Mouse (Mus musculus): ENCODE measurements around the gene Borcs5.
"Not testable (repeated sequence)": the region's sequence is repeated elsewhere in the genome, so short reads cannot be mapped to it uniquely, and the experiment has no call there.

Borcs5 gene

GRCm38 (mm10) chr6:134630447-134630846 is 8.9 kb upstream of the Borcs5 start:
- no peak for DNase-seq

DNA sequence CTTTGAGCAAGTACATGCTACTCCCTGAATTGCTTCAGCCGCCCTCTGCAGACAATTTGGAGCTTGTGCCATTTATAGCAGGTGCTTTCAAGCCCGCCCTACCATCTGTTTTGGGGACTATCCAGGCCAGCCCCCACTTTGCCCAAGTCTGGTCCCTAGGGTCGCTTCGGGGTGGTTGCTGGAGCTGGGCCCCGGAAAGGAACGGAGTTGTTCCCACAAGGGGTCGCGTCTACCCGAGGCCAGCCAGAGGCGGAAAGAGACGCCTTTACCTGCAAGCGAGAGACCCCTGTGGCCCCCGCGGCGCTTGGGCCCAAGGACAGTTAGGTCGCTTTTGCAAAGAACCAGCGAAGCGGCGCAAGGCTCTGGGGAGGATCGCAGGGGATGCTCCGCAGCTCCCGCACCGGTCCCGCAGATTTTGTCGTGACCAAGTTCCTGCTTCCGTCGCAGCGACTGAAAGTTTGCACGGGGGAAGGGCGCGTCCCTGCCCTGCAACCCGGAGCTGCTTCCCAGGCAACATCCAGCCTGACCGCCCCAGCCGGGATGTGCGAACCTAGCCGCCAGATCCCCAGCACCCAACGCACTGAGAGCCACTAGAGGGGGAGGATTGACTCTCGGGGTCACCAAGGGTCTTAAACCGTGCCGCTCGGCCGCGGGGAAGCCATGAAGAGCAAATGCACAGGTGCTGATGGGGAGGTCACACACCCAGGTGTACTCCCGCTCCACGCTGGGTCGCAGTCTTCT is 7.2 kb upstream of the Borcs5 start, which contains the start of gene Mansc1:
TSS of gene Mansc1 (minus strand) at position 542 of the 741 bp plus-strand sequence.
- peak; percentile 57 for DNase-seq

DNA sequence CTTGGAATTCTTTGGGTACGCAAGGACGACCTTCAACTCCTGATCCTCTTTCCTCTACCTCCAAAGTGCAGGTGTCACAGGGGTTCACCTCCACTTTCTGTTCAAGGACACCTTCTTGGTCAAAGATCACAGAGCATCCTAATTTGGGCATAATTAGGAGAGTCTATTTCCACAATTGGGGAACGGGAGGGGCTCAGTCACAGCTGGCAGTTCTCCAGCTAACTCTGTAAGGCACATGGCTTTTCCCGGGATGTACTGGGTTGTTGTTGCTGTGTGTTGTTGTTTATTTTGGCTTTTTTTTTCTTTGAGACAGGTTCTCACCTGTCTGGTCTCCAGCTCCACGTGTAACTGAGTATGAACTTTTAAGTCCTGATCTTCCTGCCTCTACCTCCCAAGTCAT is 6.6 kb upstream of the Borcs5 start:
- DNase-seq = no peak

DNA sequence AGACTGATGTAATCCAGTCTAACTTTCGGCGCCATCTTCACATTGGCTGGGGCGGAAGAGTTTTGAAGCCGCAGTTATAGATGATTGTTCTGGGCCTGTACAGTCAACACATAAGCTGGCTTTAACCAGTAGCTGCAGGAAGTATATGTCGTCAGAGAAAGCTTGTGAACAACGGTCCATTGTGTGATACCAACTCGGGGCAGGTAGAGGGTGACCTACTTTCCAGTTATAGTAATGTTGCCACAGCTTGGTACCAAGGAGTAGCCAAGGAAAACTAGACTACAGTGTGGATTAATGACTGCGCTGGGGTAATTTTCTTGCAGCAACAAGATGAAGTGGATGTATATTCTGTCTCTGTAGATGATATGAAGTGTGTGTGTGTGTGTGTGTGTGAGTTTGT is 5.8 kb upstream of the Borcs5 start:
- no peak for DNase-seq

DNA sequence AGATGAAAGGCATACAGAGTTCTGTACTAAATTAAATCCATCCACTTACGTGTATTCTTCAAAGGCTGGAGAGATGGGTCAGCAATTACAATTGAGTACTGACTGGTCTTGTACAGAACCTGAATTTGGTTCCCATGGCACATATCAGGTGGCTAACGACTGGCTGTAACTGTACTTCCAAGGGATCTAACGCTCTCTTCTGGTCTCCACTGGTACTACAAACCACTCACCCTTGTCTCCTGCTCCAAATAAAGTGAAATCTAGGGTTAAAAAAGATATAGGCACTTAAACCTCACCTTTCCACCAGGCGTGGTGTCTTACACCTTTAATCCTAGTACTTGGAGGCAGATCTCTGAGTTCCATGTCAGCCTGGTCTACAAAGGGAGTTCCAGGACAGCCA is 2.8 kb upstream of the Borcs5 start:
- DNase-seq = no peak

DNA sequence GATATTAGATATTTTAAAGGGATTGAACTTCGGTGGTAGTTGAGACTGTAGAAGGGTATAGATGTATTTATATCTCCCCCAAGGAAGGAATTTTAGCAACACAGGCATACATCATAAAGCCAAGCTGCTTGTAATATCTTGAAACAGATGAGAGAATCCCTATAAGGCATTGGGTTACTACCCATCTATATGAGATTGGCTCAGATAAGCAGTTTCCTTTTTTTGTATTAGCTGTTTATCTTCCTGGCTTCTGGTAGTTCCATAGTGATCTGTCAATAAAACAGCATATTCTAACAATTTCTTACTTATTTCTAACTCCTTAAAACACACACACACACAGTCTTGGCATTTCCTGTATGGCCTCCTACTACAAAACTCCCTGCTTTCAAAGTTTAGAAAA is 590 bp downstream of the Borcs5 start:
- DNase-seq = no peak

- DNase-seq = peak; percentile 95
These were observed 1.5 kb downstream of the Borcs5 start for GRCm38 (mm10) chr6:134640485-134641475.

GRCm38 (mm10) chr6:134641738-134642446 is 2.6 kb downstream of the Borcs5 start:
- no peak for DNase-seq

GRCm38 (mm10) chr6:134643296-134643695 is 4.0 kb downstream of the Borcs5 start:
- DNase-seq = no peak

DNA sequence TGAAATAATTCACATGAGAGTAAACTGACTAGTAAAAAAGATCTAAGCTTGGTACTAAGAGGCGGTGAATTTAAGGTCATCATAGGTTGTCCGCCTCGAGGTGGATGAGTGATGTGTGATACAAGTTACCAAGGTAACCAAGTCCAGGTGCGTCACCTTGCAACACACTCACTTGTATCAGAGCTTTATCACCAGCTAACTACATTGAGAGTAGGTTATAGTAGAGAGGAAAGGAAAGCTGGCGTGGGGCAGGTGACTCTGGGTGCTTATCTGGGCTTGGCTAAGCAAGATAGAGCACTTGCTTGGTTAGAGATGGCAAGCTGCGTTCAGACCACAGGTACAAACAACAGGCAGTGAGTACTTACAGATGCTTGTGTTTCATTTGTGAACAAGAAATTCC is 7.5 kb downstream of the Borcs5 start:
- no peak for DNase-seq

GRCm38 (mm10) chr6:134647621-134648020 is 8.3 kb downstream of the Borcs5 start:
- DNase-seq = no peak

DNA sequence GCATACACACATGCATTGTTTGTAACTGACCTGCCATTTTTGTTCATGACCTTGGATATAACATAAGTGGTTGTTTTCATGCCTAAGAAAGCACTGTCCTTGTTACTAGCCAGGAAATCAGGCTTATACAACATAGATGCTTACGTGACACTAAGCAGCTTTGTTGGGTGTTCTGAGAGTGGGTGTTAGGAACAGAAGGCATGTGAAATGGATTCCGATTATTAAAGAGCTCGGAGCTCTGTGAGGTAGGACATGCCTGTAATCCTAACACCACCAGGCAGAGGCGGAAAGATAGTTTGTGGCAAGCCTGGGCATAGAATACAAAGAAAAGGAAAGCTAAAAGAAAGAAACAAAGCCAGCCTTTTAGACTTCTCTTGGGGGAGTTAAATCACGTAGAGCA is 9.0 kb downstream of the Borcs5 start:
- DNase-seq = peak; percentile 28

- no peak for DNase-seq
These were observed 17.2 kb downstream of the Borcs5 start for GRCm38 (mm10) chr6:134656527-134656926.

DNA sequence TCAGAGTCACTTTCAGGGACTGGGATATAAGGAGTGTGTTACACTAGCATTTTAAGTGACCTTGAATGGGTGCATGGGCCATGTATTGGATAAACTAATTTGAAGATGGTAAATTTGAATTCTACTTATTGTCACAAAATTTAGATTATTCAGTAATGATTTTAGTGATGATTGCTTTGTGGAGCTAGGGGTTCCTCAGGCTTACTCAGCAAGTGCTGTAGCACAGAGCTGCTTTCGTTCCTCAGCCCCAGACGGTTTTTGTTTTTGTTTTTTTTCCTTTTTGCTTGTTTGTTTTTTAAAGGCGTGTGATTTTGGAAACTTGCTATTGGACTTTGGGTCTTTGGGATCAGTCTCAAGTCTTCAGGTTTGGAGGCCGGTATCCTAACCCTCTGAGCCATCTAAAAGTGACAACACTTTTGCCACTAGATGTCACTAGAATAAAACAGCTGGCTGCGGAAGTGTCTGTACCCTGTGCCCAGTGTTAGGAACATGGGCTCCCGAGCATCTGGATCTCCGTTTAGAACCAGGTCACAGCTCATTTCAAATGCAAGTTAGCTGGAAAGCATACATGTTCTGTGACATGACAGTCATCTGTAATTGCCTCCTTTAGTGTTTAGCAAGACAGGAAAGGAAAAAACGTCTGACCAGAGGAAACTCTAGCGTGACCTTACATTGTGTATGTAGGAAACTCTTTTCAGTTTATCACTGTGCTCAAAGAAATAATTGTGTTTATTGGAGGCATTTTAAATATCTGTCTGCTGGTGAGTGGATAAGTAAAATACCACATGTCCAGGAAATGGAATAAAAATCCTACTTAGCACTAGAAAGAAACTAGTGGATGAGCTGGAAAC is 20.0 kb downstream of the Borcs5 start:
- peak; percentile 31 for DNase-seq

GRCm38 (mm10) chr6:134660714-134661406 is 21.6 kb downstream of the Borcs5 start:
- DNase-seq = no peak

GRCm38 (mm10) chr6:134664573-134664972 is 25.3 kb downstream of the Borcs5 start:
- DNase-seq = no peak

DNA sequence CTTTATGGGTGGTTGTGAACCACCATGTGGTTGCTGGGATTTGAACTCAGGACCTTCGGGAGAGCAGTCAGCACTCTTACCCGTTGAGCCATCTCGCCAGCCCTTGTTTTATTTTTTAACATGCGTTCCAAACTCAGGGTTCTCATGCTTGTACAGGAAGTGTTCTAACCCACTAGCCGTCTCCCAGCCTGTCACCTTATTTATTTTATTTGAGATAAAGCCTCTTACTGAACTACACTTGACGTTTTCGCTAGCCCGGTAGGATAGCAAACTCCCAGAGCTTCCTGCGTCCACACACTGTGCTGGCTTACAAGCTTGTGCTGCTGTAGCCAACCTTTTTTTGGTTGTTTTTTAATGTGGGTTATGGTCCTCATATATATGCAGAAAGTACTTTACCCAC is 26.5 kb downstream of the Borcs5 start:
- DNase-seq = no peak

DNA sequence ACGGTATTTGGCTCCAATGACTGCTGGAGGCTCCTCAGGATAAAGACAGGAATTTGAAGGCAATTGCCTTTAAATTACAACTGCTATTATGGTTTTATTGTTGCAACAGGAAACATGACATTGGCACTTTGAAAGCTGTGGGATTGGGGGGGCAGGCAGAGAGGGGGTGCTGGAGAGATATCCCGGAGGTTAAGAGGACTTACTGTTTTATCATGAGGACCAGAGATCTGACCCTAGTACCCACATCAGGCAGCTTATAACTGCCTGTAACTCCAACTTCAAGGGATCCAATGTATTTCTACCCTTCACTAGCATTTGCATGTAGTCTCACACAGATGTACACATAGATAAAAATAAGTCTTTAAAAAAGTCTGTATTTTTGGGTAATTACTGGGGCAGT is 29.2 kb downstream of the Borcs5 start:
- DNase-seq = no peak

GRCm38 (mm10) chr6:134669179-134669865 is 30.0 kb downstream of the Borcs5 start:
- no peak for DNase-seq

DNA sequence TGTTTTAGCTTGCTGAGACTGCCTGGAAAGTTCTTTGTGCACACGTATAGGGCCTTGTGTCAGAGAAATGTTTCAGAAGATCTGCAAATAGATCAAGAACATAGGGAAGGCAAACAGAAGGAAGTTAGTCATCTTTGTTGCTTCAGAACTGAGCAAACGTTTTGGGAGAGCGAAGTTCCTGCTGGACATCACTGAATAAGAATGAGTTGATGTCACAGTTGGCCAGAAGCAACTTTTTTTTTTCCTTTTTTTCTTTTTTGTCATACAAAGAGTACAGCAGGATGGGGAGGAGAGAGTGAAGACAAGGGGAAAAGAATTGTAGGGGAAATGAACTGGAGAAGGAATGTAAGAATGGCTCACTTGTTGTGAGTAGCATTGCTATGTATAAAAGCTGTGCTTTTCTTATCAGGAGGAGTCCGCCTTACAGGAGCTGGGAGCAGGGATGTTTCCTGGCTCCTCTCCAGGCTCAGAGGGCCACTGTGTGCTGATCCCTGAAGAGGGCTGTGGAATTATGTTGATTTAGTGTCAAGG is 31.6 kb downstream of the Borcs5 start:
- no peak for DNase-seq

GRCm38 (mm10) chr6:134673712-134674111 is 34.4 kb downstream of the Borcs5 start:
- not testable (repeated sequence) for DNase-seq

Measured in right cerebral cortex, postnatal 25 days (tissue).